Mouse (Mus musculus) thymus, postnatal 10 days (tissue): ENCODE data around the gene Pnp.
"Not testable (repeated sequence)": the region's sequence is repeated elsewhere in the genome, so short reads cannot be mapped to it uniquely, and the experiment has no call there.

Experiments
- DNase-seq, 2 experiments: peaks; one replicate each; pipeline ENCODE4 v3.0.0; 2021; ENCODE audit warnings: low spot score in 2 of 2

Pnp gene

GRCm38 (mm10) chr14:50930754-50931492, at the start of gene Pnp, which contains the start of gene Pip4p1:
Gene Pnp (plus strand): TSS chr14:50931082.
Gene Pip4p1 (minus strand): TSS chr14:50930856.
- peak; percentile 98 to 99 for DNase-seq

GRCm38 (mm10) chr14:50891621-50892020, 39.3 kb upstream of the Pnp start:
- DNase-seq, result no peak

GRCm38 (mm10) chr14:50892091-50892490, 38.8 kb upstream of the Pnp start:
- no peak for DNase-seq

GRCm38 (mm10) chr14:50892541-50893459, 38.1 kb upstream of the Pnp start:
- no peak for DNase-seq

- DNase-seq, result no peak
These were observed 35.5 kb upstream of the Pnp start for GRCm38 (mm10) chr14:50895407-50895806.

GRCm38 (mm10) chr14:50895985-50896746, 34.7 kb upstream of the Pnp start:
- no peak for DNase-seq

- DNase-seq, result no peak
These were observed 34.0 kb upstream of the Pnp start for GRCm38 (mm10) chr14:50896747-50897373.

- DNase-seq, result no peak
These were observed 33.5 kb upstream of the Pnp start, which contains the start of gene Klhl33 for GRCm38 (mm10) chr14:50897374-50897765. Gene Klhl33 (minus strand): TSS chr14:50897507.

- not testable (repeated sequence) for DNase-seq
These were observed 32.9 kb upstream of the Pnp start for GRCm38 (mm10) chr14:50897992-50898391.

- DNase-seq, result no peak
These were observed 26.7 kb upstream of the Pnp start for GRCm38 (mm10) chr14:50903973-50904827.

- DNase-seq, result no peak
These were observed 26.1 kb upstream of the Pnp start for GRCm38 (mm10) chr14:50904828-50905129.

- DNase-seq, result not testable (repeated sequence)
These were observed 25.6 kb upstream of the Pnp start for GRCm38 (mm10) chr14:50905327-50905726.

- no peak for DNase-seq
These were observed 22.8 kb upstream of the Pnp start for GRCm38 (mm10) chr14:50908126-50908525.

GRCm38 (mm10) chr14:50911356-50911755, 19.5 kb upstream of the Pnp start:
- no peak for DNase-seq

- DNase-seq, result not testable (repeated sequence)
These were observed 7.4 kb upstream of the Pnp start for GRCm38 (mm10) chr14:50923437-50923836.

GRCm38 (mm10) chr14:50924281-50925064, 6.4 kb upstream of the Pnp start, which contains the start of the genes Osgep and Apex1:
Gene Osgep (minus strand): TSS chr14:50924893.
Gene Apex1 (plus strand): TSS chr14:50924968.
- peak; percentile 93 to 94 for DNase-seq

GRCm38 (mm10) chr14:50925111-50925920, 5.6 kb upstream of the Pnp start:
- no peak for DNase-seq

- no peak for DNase-seq
These were observed 3.5 kb upstream of the Pnp start for GRCm38 (mm10) chr14:50927366-50927765.

- no peak for DNase-seq
These were observed 931 bp upstream of the Pnp start for GRCm38 (mm10) chr14:50929951-50930350.
